In the genomic region with DNA sequence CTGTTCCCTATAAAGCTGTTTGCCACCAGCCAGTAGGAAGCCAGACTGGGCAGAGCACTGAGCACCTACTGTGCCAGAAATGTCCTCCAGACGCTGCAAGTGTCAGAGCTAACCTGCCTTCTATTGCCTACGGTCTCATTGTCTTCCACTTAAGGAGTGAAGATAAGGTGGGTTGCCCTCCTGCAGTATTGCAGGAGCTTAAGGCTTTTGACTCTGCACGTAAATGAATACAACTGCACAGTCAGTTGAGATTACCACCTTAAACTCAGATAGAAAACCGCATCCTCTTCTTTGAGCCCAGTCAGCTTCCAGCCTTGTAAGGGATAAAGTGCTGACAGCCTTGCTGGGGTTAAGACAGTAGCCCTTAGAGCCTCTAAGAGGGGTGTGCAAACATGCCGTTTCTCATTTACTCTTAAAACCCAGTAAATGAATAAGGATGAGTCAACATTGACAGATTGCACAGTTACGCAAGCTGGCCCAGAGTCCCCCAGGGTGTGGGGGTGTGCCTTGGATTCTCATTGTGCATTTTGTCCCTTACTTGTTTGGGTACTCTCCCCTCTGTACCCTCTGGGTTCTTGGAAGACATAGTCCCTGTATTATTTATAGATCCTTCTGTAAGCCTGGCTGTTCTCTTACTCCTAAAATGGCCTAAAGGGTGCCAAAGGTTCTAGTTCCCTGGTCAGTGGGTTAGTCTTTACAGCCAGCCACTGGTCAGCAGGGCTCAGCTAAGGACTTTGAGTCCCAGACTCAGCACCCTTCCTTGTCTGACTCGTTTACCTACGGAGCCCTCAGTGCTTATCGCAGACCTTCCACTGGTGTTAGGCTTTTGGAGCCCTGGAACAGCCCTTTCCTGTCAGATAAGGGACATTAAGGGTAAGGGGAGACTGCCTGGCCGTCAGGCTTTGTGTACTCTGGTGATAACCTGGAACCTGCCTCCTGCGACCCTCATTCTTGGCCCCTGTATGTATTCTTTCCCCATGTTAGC, we compare ENCODE assay signal across 10 mouse cellular contexts. TPM values are rescaled to one million over a fixed set of nuclear protein-coding genes. Genes with fewer than 3 reads are reported as not detected.
DNase-seq lines count a peak whose midpoint lies in the region; ATAC-seq lines count a peak whose summit lies in the region.
"Had no signal": no experiment of that assay in that cellular context is flagged by ENCODE, and none has a peak within 500 bp of the region (broad histone marks: within the 10 kb centered on the region; RNA-seq: fewer than 3 reads in every experiment).

No protein-coding gene starts in this region.

- peaks cover 45% of the 10 kb centered on the region for H3K36me3 ChIP-seq in liver, embryonic 12.5 days

- peak; percentile 45 for DNase-seq in kidney, adult 11 months
- DNase-seq in kidney, postnatal 4 days: no peak
- DNase-seq in MEL-GATA-1-ER (ENCODE audit: extremely low read depth, low read depth): peak; percentile 95
- peak; percentile 73 for DNase-seq in cerebellum, adult 9-10 months
- DNase-seq in urinary bladder, adult 2 months (ENCODE audit: low spot score): no peak
- DNase-seq in B cell, adult 2 months: no peak
- DNase-seq in right cerebral cortex, postnatal 14 days: no peak

- no peaks in the 10 kb centered on the region for H3K27me3 ChIP-seq in liver, embryonic 12.5 days (replicated peaks)
- H3K27me3 ChIP-seq: midbrain, embryonic 15.5 days had no signal

- H3K9me3 ChIP-seq in liver, embryonic 12.5 days (replicated peaks): no peaks in the 10 kb centered on the region
- H3K9me3 ChIP-seq: midbrain, embryonic 15.5 days had no signal

- H3K9ac ChIP-seq in liver, embryonic 12.5 days: peak overlapping the region; percentile 32; the same call in 1 of the 2 replicates
- H3K9ac ChIP-seq: midbrain, embryonic 15.5 days had no signal

- peak overlapping the region; percentile 75 for H3K27ac ChIP-seq in liver, embryonic 12.5 days
- H3K27ac ChIP-seq: midbrain, embryonic 15.5 days had no signal

- ATAC-seq in liver, embryonic 12.5 days: peak; percentile 73
- ATAC-seq: midbrain, embryonic 15.5 days had no signal

- WGBS in liver, embryonic 12.5 days (ENCODE audit: insufficient replicate concordance): 11% methylated on average over 11 of the region's 11 CpGs

- peak overlapping the region; percentile 44 for H3K4me2 ChIP-seq in liver, embryonic 12.5 days
- H3K4me2 ChIP-seq: midbrain, embryonic 15.5 days had no signal

- H3K4me1 ChIP-seq in liver, embryonic 12.5 days: peaks cover 55% of the 10 kb centered on the region
- H3K4me1 ChIP-seq: midbrain, embryonic 15.5 days had no signal

- no peak overlapping the region for H3K4me3 ChIP-seq in liver, embryonic 12.5 days
- H3K4me3 ChIP-seq: midbrain, embryonic 15.5 days had no signal

RNA-seq across cellular contexts. Expression of a gene that starts 12.8 kb away (rescaled TPM):
- 1,440 and 1,454 TPM in 2 replicates for polyA plus RNA-seq in liver, embryonic 12.5 days (2016; fragmentation: Nextera tagmentation; extraction: Ambion mirVana)
- 0.51 and 0.87 TPM in 2 replicates for polyA plus RNA-seq in urinary bladder, adult 2 months (2012; rRNA removed)

RNA-seq across cellular contexts. Expression of a gene that starts 19.8 kb away (rescaled TPM):
- 2.1 and 2.4 TPM in 2 replicates for polyA plus RNA-seq in liver, embryonic 12.5 days (2016; fragmentation: Nextera tagmentation; extraction: Ambion mirVana)
- polyA plus RNA-seq in urinary bladder, adult 2 months (2012; rRNA removed): 0.34 and 0.68 TPM in 2 replicates
- polyA plus RNA-seq: kidney, embryonic 14.5 days; midbrain, embryonic 15.5 days had no signal

RNA-seq across cellular contexts. Expression of a gene that starts 24.9 kb away (rescaled TPM):
- not detected in 2 replicates for polyA plus RNA-seq in liver, embryonic 12.5 days (2016; fragmentation: Nextera tagmentation; extraction: Ambion mirVana)
- polyA plus RNA-seq in urinary bladder, adult 2 months (2012; rRNA removed): 0.04 TPM in 1 of 2 replicates, not detected in the other
- polyA plus RNA-seq: kidney, embryonic 14.5 days had no signal

RNA-seq across cellular contexts. Expression of a gene that starts 52.8 kb away (rescaled TPM):
- polyA plus RNA-seq in liver, embryonic 12.5 days (2016; fragmentation: Nextera tagmentation; extraction: Ambion mirVana): 0.25 and 0.33 TPM in 2 replicates
- polyA plus RNA-seq in urinary bladder, adult 2 months (2012; rRNA removed): not detected in 2 replicates
- polyA plus RNA-seq: kidney, embryonic 14.5 days; midbrain, embryonic 15.5 days had no signal

RNA-seq across cellular contexts. Expression of a gene that starts 57.2 kb away (rescaled TPM):
- 55.4 and 56.0 TPM in 2 replicates for polyA plus RNA-seq in liver, embryonic 12.5 days (2016; fragmentation: Nextera tagmentation; extraction: Ambion mirVana)
- polyA plus RNA-seq in urinary bladder, adult 2 months (2012; rRNA removed): 30.3 and 33.5 TPM in 2 replicates

Comparison
In these comparisons a context has a peak if more than half of its experiments do, and no peak if none do; other contexts are left out.
1. DNase-seq: peak in kidney, adult 11 months (single experiment), MEL-GATA-1-ER (single experiment) and cerebellum, adult 9-10 months (single experiment); none in kidney, postnatal 4 days (0 of 2), urinary bladder, adult 2 months (single experiment), B cell, adult 2 months (0 of 2) and right cerebral cortex, postnatal 14 days (single experiment).
2. RNA of a gene that starts 12.8 kb away (polyA plus RNA-seq): 1,440 to 1,454 TPM in liver, embryonic 12.5 days; 0.51 to 0.87 TPM in urinary bladder, adult 2 months; every median in the first group is over 100 times any median in the second.